Mouse (Mus musculus) liver, embryonic 14.5 days (tissue): ENCODE data around the gene Flg.

ENCODE experiments used
- CTCF ChIP-seq: IDR thresholded peaks from 2 replicates; pipeline ENCODE4 v1.5.1; 2016; ENCODE audit warnings: antibody characterized with exemption, low read depth, control low read depth
- EP300 ChIP-seq: IDR thresholded peaks from 2 replicates; pipeline ENCODE4 v1.6.1; 2016; ENCODE audit warnings: antibody characterized with exemption, low read depth

- TF ChIP-seq CTCF (no peak), EP300 (no peak)
These were observed 26.5 kb downstream of the Flg start for GRCm38 (mm10) chr3:93299832-93300231.
